In the genomic region with DNA sequence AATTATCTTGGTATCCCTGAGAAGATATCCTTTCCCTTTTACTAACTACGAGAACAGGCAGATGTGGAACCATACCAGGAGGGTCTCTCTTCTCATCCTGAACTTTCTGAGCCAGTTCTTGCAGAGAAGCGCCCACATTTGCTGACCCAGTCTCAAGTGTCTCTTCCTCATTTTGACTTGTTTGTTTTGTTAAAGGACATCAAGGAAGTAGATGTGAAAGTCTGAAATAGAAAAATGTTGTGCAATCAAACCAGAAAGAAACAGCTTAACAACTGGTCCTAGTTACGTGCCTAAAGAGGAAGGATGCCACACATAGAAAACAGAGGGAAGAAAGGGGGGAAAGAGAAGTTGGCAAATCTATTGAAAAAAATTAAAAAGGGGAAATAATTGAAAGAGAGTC, we compare ENCODE assay signal across 11 mouse cellular contexts. TPM values are rescaled to one million over a fixed set of nuclear protein-coding genes. Genes with fewer than 3 reads are reported as not detected.
DNase-seq lines count a peak whose midpoint lies in the region; ATAC-seq and TF ChIP-seq lines count a peak whose summit lies in the region.
"Had no signal": no experiment of that assay in that cellular context is flagged by ENCODE, and none has a peak within 500 bp of the region (broad histone marks: within the 10 kb centered on the region; RNA-seq: fewer than 3 reads in every experiment).

No protein-coding gene starts in this region.

- TF ChIP-seq CTCF in gastrocnemius, adult 2 months (IDR thresholded peaks at IDR 0.05): no peak
- no peak for TF ChIP-seq CTCF in liver, adult 2 months (IDR thresholded peaks at IDR 0.05; ENCODE audit: low read depth, low read length)
- no peak for TF ChIP-seq CTCF in brain, embryonic 14.5 days (IDR thresholded peaks at IDR 0.05; ENCODE audit: borderline replicate concordance, extremely low read depth, insufficient read depth, insufficient read length)

- ATAC-seq in liver, embryonic 12.5 days: no peak
- peak; percentile 96 for ATAC-seq in megakaryocyte, adult 5-6 weeks (ENCODE audit: poor library complexity, severe bottlenecking)
- ATAC-seq in erythroid progenitor cell, adult 5-6 weeks (replicated peaks; ENCODE audit: low FRiP score, poor library complexity, severe bottlenecking): no peak
- ATAC-seq: forebrain, postnatal 0 days had no signal

- no peak overlapping the region for H3K9ac ChIP-seq in liver, adult 2 months (ENCODE audit: low read depth, low read length)
- no peak overlapping the region for H3K9ac ChIP-seq in liver, embryonic 12.5 days
- H3K9ac ChIP-seq: forebrain, postnatal 0 days had no signal

- H3K4me2 ChIP-seq in liver, embryonic 12.5 days: no peak overlapping the region

- H3K27ac ChIP-seq in gastrocnemius, adult 2 months: peak overlapping the region; percentile 84
- H3K27ac ChIP-seq in liver, adult 2 months (replicated peaks; ENCODE audit: insufficient read depth, low read depth, low read length): no peak overlapping the region
- H3K27ac ChIP-seq in liver, embryonic 12.5 days: no peak overlapping the region

- TF ChIP-seq POLR2A in liver, adult 2 months (IDR thresholded peaks at IDR 0.05; ENCODE audit: extremely low read depth, insufficient read depth, low read length): no peak
- no peak for TF ChIP-seq POLR2A in brain, embryonic 14.5 days (IDR thresholded peaks at IDR 0.05; ENCODE audit: borderline replicate concordance, extremely low read depth, insufficient read depth, insufficient read length, poor library complexity, severe bottlenecking)

- intact Hi-C loops in gastrocnemius, adult 2 months (cut with DNase I): no loop called here

- no peaks in the 10 kb centered on the region for H3K27me3 ChIP-seq in liver, adult 2 months (ENCODE audit: control insufficient read depth, insufficient read depth, low read length)
- H3K27me3 ChIP-seq in liver, embryonic 12.5 days (replicated peaks): no peaks in the 10 kb centered on the region

- WGBS in liver, adult 2 months: 54% methylated on average over 3 of the region's 3 CpGs
- 22% methylated on average over 3 of the region's 3 CpGs for WGBS in liver, embryonic 12.5 days (ENCODE audit: insufficient replicate concordance)

- no peak for DNase-seq in gastrocnemius, adult 2 months
- DNase-seq in gastrocnemius, postnatal 25 days: no peak
- DNase-seq in liver, adult 2 months (ENCODE audit: extremely low read depth, low read depth, low spot score): peak; percentile 61
- DNase-seq in brain, embryonic 14.5 days (ENCODE audit: low read depth): peak; percentile 1
- DNase-seq in thymus, postnatal 14 days: no peak
- DNase-seq: B cell, adult 2 months; forebrain, postnatal 0 days had no signal

- H3K4me1 ChIP-seq in liver, adult 2 months (ENCODE audit: control insufficient read depth, insufficient read depth, low read length): no peaks in the 10 kb centered on the region
- no peaks in the 10 kb centered on the region for H3K4me1 ChIP-seq in liver, embryonic 12.5 days

- H3K9me3 ChIP-seq in liver, embryonic 12.5 days (replicated peaks): no peaks in the 10 kb centered on the region

- H3K4me3 ChIP-seq in gastrocnemius, adult 2 months: peak overlapping the region; percentile 66
- no peak overlapping the region for H3K4me3 ChIP-seq in liver, adult 2 months (ENCODE audit: insufficient read depth, low read depth, low read length)
- no peak overlapping the region for H3K4me3 ChIP-seq in liver, embryonic 12.5 days

- H3K79me2 ChIP-seq in liver, adult 2 months (ENCODE audit: control insufficient read depth, insufficient read depth, low read length): no peaks in the 10 kb centered on the region

- no peaks in the 10 kb centered on the region for H3K36me3 ChIP-seq in liver, adult 2 months (ENCODE audit: control insufficient read depth, insufficient read depth, low read length)
- H3K36me3 ChIP-seq in liver, embryonic 12.5 days: no peaks in the 10 kb centered on the region

RNA-seq across cellular contexts. Expression of a gene that starts 2.2 kb away (rescaled TPM):
- 10 to 100 TPM in 1 of 2 experiments, 1 to 10 TPM in 1; 7.4 to 13.2 TPM for total RNA-seq in gastrocnemius, adult 2 months (2021)
- total RNA-seq in gastrocnemius, postnatal 25 days (2021): 10 to 100 TPM in 1 of 2 experiments, 1 to 10 TPM in 1; 9.2 to 10.2 TPM
- 3.6 and 4.1 TPM in 2 replicates for total RNA-seq in liver, adult 2 months (2014; rRNA removed)
- 0.34 and 0.43 TPM in 2 replicates for polyA plus RNA-seq in liver, adult 2 months (2012; rRNA removed)
- polyA plus RNA-seq in liver, embryonic 12.5 days (2016; fragmentation: Nextera tagmentation; extraction: Ambion mirVana): 0.52 and 0.73 TPM in 2 replicates
- 2.5 and 4.2 TPM in 2 replicates for polyA plus RNA-seq in brain, embryonic 14.5 days (2012; rRNA removed)
- total RNA-seq in megakaryocyte, adult 5-6 weeks (2015): 30.0 and 37.2 TPM in 2 replicates
- 39.2 and 41.7 TPM in 2 replicates for total RNA-seq in megakaryocyte, adult 5-6 weeks (2017)
- total RNA-seq in erythroid progenitor cell, adult 5-6 weeks (2015; ENCODE audit: low replicate concordance): 1.1 and 1.3 TPM in 2 replicates
- 1.7 and 2.2 TPM in 2 replicates for total RNA-seq in erythroid progenitor cell, adult 5-6 weeks (2017; ENCODE audit: low replicate concordance)
- total RNA-seq: MEL had no signal

Comparison
In these comparisons a context has a peak if more than half of its experiments do, and no peak if none do; other contexts are left out.
1. DNase-seq: peak in liver, adult 2 months (single experiment) and brain, embryonic 14.5 days (single experiment); none in gastrocnemius, adult 2 months (single experiment), gastrocnemius, postnatal 25 days (single experiment) and thymus, postnatal 14 days (single experiment).